Mouse (Mus musculus): ENCODE results near the gene Fra10ac1. TPM values are rescaled to one million over a fixed set of nuclear protein-coding genes. Genes with fewer than 3 reads are reported as not detected.

Fra10ac1 gene
- total RNA-seq, 4 experiments from 2014 or later: 16.7 to 21.3 (median 19.1) TPM

Other genes with a start within 250 kb of the Fra10ac1 start
- 1 to 10 TPM; 6.5 to 8.2 (median 6.7) TPM for gene Myof, start 180.6 kb downstream of the Fra10ac1 start, total RNA-seq (2022)
- under 1 TPM; 0.12 to 0.61 (median 0.25) TPM for gene Cep55, start 169.1 kb downstream of the Fra10ac1 start, total RNA-seq (2022)
- under 1 TPM in 1 of 4 experiments, not detected in 3; 0.27 TPM for gene Ffar4, start 127.1 kb downstream of the Fra10ac1 start, total RNA-seq (2022)
- gene Rbp4, start 98.9 kb downstream of the Fra10ac1 start, total RNA-seq (2022): 10 to 100 TPM; 12.5 to 17.3 (median 14.8) TPM
- under 1 TPM in 2 of 4 experiments, not detected in 2; 0.13 to 0.21 TPM for gene Pde6c, start 91.4 kb downstream of the Fra10ac1 start, total RNA-seq (2022)
- 100 to 1,000 TPM; 159 to 183 (median 172) TPM for gene Lgi1, start 40.4 kb upstream of the Fra10ac1 start, total RNA-seq (2022)
- 1 to 10 TPM; 2.1 to 2.4 (median 2.3) TPM for gene Slc35g1, start 171.8 kb upstream of the Fra10ac1 start, total RNA-seq (2022)